Mouse (Mus musculus) myocyte (in vitro differentiated cells): Measurements from ENCODE around the gene Tekt2. TPM values are rescaled to one million over a fixed set of nuclear protein-coding genes. Genes with fewer than 3 reads are reported as not detected.

Experiments used
- H3K27me3 ChIP-seq: one replicate; pipeline ENCODE4 v1.6.1; 2011; ENCODE audit not compliant: control insufficient read depth, insufficient read depth, insufficient read length
- H3K36me3 ChIP-seq: one replicate; pipeline ENCODE4 v1.6.1; 2011; ENCODE audit not compliant: control insufficient read depth, insufficient read depth
- H3K4me2 ChIP-seq: one replicate; pipeline ENCODE4 v1.6.1; 2011; ENCODE audit warnings: low read depth, control low read depth
- H3K4me3 ChIP-seq: one replicate; pipeline ENCODE4 v1.5.1; 2011; ENCODE audit warnings: mild to moderate bottlenecking, control low read depth, moderate library complexity
- H3K79me2 ChIP-seq: one replicate; pipeline ENCODE4 v1.6.1; 2011; ENCODE audit not compliant: control insufficient read depth, insufficient read depth
- H3ac ChIP-seq: one replicate; pipeline ENCODE4 v1.6.1; 2011; ENCODE audit not compliant: control insufficient read depth, insufficient read length
- CEBPB ChIP-seq: IDR thresholded peaks from 2 replicates; pipeline ENCODE4 v1.6.1; 2011; ENCODE audit warnings: mild to moderate bottlenecking, moderate library complexity; ENCODE audit not compliant: poor library complexity, insufficient read depth, severe bottlenecking
- E2F4 ChIP-seq: IDR thresholded peaks from one replicate; pipeline ENCODE4 v1.6.1; 2011; ENCODE audit warnings: mild to moderate bottlenecking, control low read depth, moderate library complexity; ENCODE audit not compliant: insufficient read depth
- MAX ChIP-seq: IDR thresholded peaks from one replicate; pipeline ENCODE4 v1.6.1; 2011; ENCODE audit warnings: low read depth, mild to moderate bottlenecking, control low read depth
- MYOD1 ChIP-seq, 3 experiments: IDR thresholded peaks; one replicate each; pipeline ENCODE4 v1.6.1; 2011; ENCODE audit warnings: control low read depth in 2 of 3, low read depth in 2 of 3, mild to moderate bottlenecking in 2 of 3, moderate library complexity in 1 of 3; ENCODE audit not compliant: insufficient read length in 2 of 3, control insufficient read depth in 1 of 3
- MYOG ChIP-seq, 3 experiments: IDR thresholded peaks; one replicate each; pipeline ENCODE4 v1.6.1; 2011; ENCODE audit warnings: control low read depth in 2 of 3, low read depth in 2 of 3, mild to moderate bottlenecking in 2 of 3; ENCODE audit not compliant: insufficient read length in 2 of 3, control insufficient read depth in 1 of 3, insufficient read depth in 1 of 3
- POLR2A ChIP-seq: IDR thresholded peaks from one replicate; pipeline ENCODE4 v1.6.1; 2011; ENCODE audit warnings: low read depth, mild to moderate bottlenecking, control low read depth, moderate library complexity; ENCODE audit not compliant: insufficient read length
- POLR2AphosphoS2 ChIP-seq: IDR thresholded peaks from one replicate; pipeline ENCODE4 v1.6.1; 2011; ENCODE audit warnings: low read depth, control low read depth; ENCODE audit not compliant: insufficient read length
- REST ChIP-seq: IDR thresholded peaks from one replicate; pipeline ENCODE4 v1.6.1; 2011; ENCODE audit warnings: mild to moderate bottlenecking, control low read depth, moderate library complexity; ENCODE audit not compliant: insufficient read depth, insufficient read length
- SRF ChIP-seq: IDR thresholded peaks from one replicate; pipeline ENCODE4 v1.6.1; 2011; ENCODE audit warnings: low read depth; ENCODE audit not compliant: control insufficient read depth, insufficient read length
- TCF12 ChIP-seq: IDR thresholded peaks from one replicate; pipeline ENCODE4 v1.6.1; 2011; ENCODE audit warnings: mild to moderate bottlenecking, control low read depth; ENCODE audit not compliant: poor library complexity, insufficient read depth, severe bottlenecking
- TCF3 ChIP-seq: IDR thresholded peaks from one replicate; pipeline ENCODE4 v1.6.1; 2011; ENCODE audit warnings: low read depth, control low read depth; ENCODE audit not compliant: insufficient read length
- USF1 ChIP-seq: IDR thresholded peaks from one replicate; pipeline ENCODE4 v1.6.1; 2011; ENCODE audit warnings: low read depth, mild to moderate bottlenecking, control low read depth, moderate library complexity
- polyA plus RNA-seq: library from polyadenylated mRNA; unstranded; fragments of >200 nt; fragmentation: generic; extraction: Trizol; gene quantifications from one replicate; pipeline ENCODE4 v1.2.1, GENCODE M21; 2012; ENCODE audit warnings: missing spikeins

Gene Tekt2
- polyA plus RNA-seq, 1 experiment, result 0.49 TPM

- no peak for TF ChIP-seq CEBPB
- no peak for TF ChIP-seq MYOG (IDR thresholded peaks at IDR 0.05; ENCODE audit: control insufficient read depth in 1 of 3, insufficient read depth in 1 of 3, insufficient read length in 2 of 3, low read depth in 2 of 3)
- TF ChIP-seq MAX, result no peak
- no peak for TF ChIP-seq POLR2AphosphoS2
- no peak for TF ChIP-seq USF1
- TF ChIP-seq TCF12, result no peak
- no peak overlapping the region for H3ac ChIP-seq
- H3K36me3 ChIP-seq, result no peaks in the 10 kb centered on the region
- H3K4me2 ChIP-seq, result no peak overlapping the region
- no peak overlapping the region for H3K4me3 ChIP-seq
- H3K79me2 ChIP-seq, result no peaks in the 10 kb centered on the region
- no peaks in the 10 kb centered on the region for H3K27me3 ChIP-seq
Observed at GRCm38 (mm10) chr4:126311566-126312200, 13.8 kb downstream of the Tekt2 start.

GRCm38 (mm10) chr4:126310344-126310743, 15.1 kb downstream of the Tekt2 start:
- H3ac ChIP-seq, result no peak overlapping the region
- H3K79me2 ChIP-seq, result no peaks in the 10 kb centered on the region
- no peak overlapping the region for H3K4me2 ChIP-seq
- TF ChIP-seq MYOD1 (IDR thresholded peaks at IDR 0.05; ENCODE audit: control insufficient read depth in 1 of 3, insufficient read length in 2 of 3, low read depth in 2 of 3) (no peak), REST (no peak), POLR2A (no peak), SRF (no peak), TCF12 (no peak), CEBPB (no peak), USF1 (no peak), MAX (no peak), POLR2AphosphoS2 (no peak), E2F4 (no peak), TCF3 (no peak), MYOG (IDR thresholded peaks at IDR 0.05; ENCODE audit: control insufficient read depth in 1 of 3, insufficient read depth in 1 of 3, insufficient read length in 2 of 3, low read depth in 2 of 3) (no peak)
- H3K27me3 ChIP-seq, result no peaks in the 10 kb centered on the region
- no peaks in the 10 kb centered on the region for H3K36me3 ChIP-seq
- no peak overlapping the region for H3K4me3 ChIP-seq

- no peaks in the 10 kb centered on the region for H3K79me2 ChIP-seq
- H3K4me2 ChIP-seq, result peak overlapping the region; percentile 73
- no peaks in the 10 kb centered on the region for H3K36me3 ChIP-seq
- H3K4me3 ChIP-seq, result no peak overlapping the region
- H3K27me3 ChIP-seq, result no peaks in the 10 kb centered on the region
- H3ac ChIP-seq, result no peak overlapping the region
- TF ChIP-seq POLR2AphosphoS2, result no peak
- peak in 1 of 3 experiments; percentile 3 for TF ChIP-seq MYOD1 (IDR thresholded peaks at IDR 0.05; ENCODE audit: control insufficient read depth in 1 of 3, insufficient read length in 2 of 3, low read depth in 2 of 3)
Observed at GRCm38 (mm10) chr4:126309922-126310309, 15.6 kb downstream of the Tekt2 start.

GRCm38 (mm10) chr4:126309211-126309921, 16.1 kb downstream of the Tekt2 start:
- TF ChIP-seq POLR2A (no peak), TCF3 (no peak), MYOD1 (IDR thresholded peaks at IDR 0.05; ENCODE audit: control insufficient read depth in 1 of 3, insufficient read length in 2 of 3, low read depth in 2 of 3) (no peak), REST (no peak), USF1 (no peak)
- no peaks in the 10 kb centered on the region for H3K36me3 ChIP-seq
- H3ac ChIP-seq, result no peak overlapping the region
- H3K79me2 ChIP-seq, result no peaks in the 10 kb centered on the region
- no peak overlapping the region for H3K4me3 ChIP-seq
- peak overlapping the region; percentile 73 for H3K4me2 ChIP-seq
- no peaks in the 10 kb centered on the region for H3K27me3 ChIP-seq

GRCm38 (mm10) chr4:126306827-126307226, 18.7 kb downstream of the Tekt2 start:
- H3K4me2 ChIP-seq, result no peak overlapping the region
- no peaks in the 10 kb centered on the region for H3K27me3 ChIP-seq
- TF ChIP-seq TCF12 (no peak), POLR2A (no peak), E2F4 (no peak), MAX (no peak), TCF3 (no peak), CEBPB (no peak), MYOG (IDR thresholded peaks at IDR 0.05; ENCODE audit: control insufficient read depth in 1 of 3, insufficient read depth in 1 of 3, insufficient read length in 2 of 3, low read depth in 2 of 3) (no peak), USF1 (no peak), REST (no peak), SRF (no peak), POLR2AphosphoS2 (no peak), MYOD1 (IDR thresholded peaks at IDR 0.05; ENCODE audit: control insufficient read depth in 1 of 3, insufficient read length in 2 of 3, low read depth in 2 of 3) (no peak)
- no peak overlapping the region for H3ac ChIP-seq
- no peaks in the 10 kb centered on the region for H3K79me2 ChIP-seq
- H3K36me3 ChIP-seq, result no peaks in the 10 kb centered on the region
- no peak overlapping the region for H3K4me3 ChIP-seq
